Mouse (Mus musculus): ENCODE measurements at regions not wholly inside any gene's neighbourhood (a gene's known extent, or its start where the extent isn't known, plus 50 kb on each side); places are given as distances from the start of the nearest gene placed in this dataset.
"Not testable (repeated sequence)": the region's sequence is repeated elsewhere in the genome, so short reads cannot be mapped to it uniquely, and the experiment has no call there.

- no peak for DNase-seq (ENCODE audit: low spot score in 2 of 2)
These were observed 74.2 kb downstream of the Dmrta1 start for GRCm38 (mm10) chr4:89753484-89753883.

DNA sequence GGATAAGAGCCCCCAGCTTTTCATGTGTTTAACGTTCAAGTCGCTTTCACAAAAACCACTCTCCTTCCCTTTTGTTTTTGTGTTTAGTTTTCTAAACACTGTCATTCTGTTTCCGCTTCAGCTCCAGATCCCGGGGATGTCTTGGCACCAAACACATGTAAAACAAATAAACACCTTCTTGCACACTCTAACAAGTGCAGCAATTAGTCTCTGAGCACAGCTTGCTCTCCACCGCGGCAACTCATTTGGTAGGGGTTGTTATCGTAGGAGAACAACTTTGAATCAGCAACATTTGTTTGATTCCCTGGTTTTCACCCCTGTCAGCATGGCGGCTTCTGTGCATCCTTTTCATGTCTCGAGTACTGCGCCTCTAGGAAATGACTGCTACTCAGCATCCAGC is 97.0 kb downstream of the Dmrta1 start:
- no peak for DNase-seq (ENCODE audit: low spot score in 2 of 2)

DNA sequence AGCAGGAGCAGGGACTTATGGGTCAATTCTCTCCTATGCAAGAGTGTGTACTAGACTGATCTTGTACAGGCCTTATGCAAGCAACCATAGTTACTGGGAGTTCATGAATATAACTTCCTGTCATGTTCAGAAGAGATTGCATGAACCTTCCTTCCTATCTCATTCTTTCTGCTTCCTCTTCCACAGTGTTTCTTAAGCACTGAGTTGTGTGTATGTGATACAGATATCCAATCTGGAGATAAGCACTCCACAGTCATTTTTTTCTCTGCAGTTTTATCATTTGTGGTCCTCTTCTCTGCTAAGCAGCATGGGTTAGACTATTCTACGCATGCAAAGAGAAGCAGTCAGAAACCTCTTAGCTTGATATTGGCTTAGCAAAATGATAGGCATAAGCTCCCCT is 102.3 kb downstream of the Dmrta1 start:
- no peak for DNase-seq (ENCODE audit: low spot score in 2 of 2)

DNA sequence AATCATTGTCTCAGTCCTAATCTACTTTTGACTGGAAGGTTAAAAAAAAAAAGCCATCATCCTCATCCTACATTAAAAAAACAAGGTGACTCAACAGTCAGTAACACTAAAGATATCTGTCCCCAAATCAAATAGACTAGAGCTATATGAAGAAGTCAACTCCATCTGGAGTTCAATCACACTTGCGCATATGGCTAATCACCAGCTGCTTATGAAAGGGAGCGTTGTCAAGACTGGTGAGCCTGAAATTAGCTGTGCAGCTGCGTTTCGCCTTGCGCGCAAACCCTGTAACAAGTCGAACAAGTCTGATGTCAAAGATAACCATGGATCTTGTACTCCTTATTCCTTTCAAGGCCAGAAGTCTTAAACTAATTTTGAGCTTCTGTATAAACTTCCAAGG is 137.6 kb downstream of the Dmrta1 start:
- DNase-seq (ENCODE audit: low spot score in 2 of 2): no peak

DNA sequence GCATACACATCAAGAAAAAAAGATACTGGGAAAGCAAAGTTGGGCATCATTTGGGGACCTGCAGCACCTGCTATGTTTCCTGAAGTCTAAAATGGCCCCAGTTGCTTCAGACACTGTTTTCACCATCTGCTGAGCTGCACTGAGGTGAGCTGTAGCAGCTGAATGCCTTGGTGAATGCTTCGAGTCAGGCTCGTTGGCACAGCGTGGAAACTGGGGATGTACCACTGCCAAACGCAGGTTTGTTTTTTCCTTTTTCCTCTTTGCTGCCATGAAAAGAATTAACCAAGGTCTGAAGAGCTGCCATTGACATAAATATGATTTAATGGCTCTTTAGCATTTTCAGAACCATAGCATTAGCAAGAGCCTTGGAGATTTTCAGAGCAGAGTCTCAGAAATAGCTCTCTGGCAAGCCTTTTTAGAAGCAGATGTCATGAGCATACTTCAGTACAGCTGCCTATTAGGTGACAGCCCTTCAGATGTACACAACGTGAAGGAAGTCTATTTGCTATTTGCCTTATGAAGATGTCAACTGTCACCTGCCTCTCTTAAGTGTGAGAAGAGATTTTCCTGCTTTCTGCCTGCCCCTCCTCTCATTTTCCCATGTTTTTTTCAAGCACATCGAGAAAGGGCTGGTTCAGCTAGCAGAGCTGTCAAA is 155.4 kb downstream of the Dmrta1 start:
- no peak for DNase-seq (ENCODE audit: low spot score in 2 of 2)

DNA sequence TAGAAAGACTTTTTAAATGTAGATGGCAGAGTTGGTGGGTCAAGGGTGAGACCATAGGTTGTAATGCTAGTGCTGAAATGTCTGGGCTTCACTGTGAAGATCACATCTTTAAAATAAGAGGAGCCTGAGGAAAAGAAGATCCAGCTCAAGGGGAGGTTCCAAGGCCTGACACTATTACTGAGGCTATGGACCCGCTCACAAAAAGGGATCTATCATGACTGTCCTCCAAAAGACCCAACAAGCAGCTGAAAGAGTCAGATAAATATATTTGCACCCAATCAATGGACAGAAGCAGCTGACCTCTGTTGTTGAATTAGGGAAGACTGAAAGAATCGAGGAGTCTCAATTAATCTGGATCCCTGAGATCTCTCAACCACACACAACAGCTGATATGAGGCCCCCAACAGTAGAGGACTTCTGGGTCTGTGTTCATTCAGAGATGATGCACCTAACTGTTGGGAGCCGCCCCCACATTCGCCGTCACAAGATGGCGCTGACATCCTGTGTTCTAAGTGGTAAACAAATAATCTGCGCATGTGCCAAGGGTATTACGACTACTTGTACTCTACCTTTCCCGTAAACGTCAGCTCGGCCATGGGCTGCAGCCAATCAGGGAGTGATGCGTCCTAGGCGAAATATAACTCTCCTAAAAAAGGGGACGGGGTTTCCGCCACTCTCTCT is 196.3 kb downstream of the Dmrta1 start:
- peak; percentile 1 to 5 for DNase-seq (ENCODE audit: low spot score in 2 of 2)

GRCm38 (mm10) chr4:89876131-89876530 is 196.9 kb downstream of the Dmrta1 start:
- DNase-seq (ENCODE audit: low spot score in 2 of 2): not testable (repeated sequence)

GRCm38 (mm10) chr4:89881083-89881482 is 201.8 kb downstream of the Dmrta1 start:
- DNase-seq (ENCODE audit: low spot score in 2 of 2): no peak

GRCm38 (mm10) chr4:89909622-89910021 is 230.4 kb downstream of the Dmrta1 start:
- DNase-seq (ENCODE audit: low spot score in 2 of 2): no peak

DNA sequence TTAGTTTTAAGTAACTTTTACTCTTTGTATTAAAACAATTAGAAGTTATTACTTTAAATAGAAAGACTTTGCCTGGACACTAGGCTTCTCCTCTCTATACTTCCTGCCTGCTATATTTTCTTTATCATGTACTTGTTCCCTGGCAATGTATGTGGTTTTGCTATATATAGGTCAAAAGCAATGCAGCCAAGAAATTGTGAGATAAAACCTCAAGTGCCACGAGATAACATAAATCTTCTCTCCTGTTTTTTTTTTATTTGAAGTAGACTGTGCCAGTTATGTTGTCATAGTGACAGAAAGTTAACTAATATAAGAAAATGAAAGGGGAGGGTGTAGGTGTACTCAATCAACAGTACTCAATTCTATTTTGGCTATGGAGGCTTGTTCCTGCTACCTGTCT is 258.4 kb downstream of the Dmrta1 start:
- no peak for DNase-seq (ENCODE audit: low spot score in 2 of 2)

- no peak for DNase-seq (ENCODE audit: low spot score in 2 of 2)
These were observed 262.1 kb downstream of the Dmrta1 start for GRCm38 (mm10) chr4:89941308-89941707.

DNA sequence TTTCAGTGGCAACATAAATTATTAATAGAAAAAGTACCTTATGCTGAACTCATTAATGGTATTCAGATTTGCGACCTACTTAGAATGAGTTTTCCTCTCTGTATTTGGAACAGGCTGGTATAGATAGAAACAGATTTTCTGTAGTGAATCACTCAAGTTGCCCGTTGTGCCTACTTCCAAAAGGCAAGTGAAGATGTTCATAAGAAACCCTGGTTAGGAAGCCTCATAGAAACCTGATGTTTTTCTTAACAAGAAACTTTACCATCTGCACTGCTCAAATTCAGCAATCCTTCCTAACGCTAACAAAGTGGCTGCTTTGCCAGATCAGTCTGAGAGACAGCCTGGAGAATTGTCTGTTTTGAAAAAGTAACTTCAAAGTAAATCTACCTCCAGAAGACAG is 242.5 kb upstream of the Zfp352 start:
- DNase-seq (ENCODE audit: low spot score in 2 of 2): no peak

GRCm38 (mm10) chr4:90003413-90003812 is 215.2 kb upstream of the Zfp352 start:
- no peak for DNase-seq (ENCODE audit: low spot score in 2 of 2)

GRCm38 (mm10) chr4:90003898-90004297 is 214.7 kb upstream of the Zfp352 start:
- no peak for DNase-seq (ENCODE audit: low spot score in 2 of 2)

DNA sequence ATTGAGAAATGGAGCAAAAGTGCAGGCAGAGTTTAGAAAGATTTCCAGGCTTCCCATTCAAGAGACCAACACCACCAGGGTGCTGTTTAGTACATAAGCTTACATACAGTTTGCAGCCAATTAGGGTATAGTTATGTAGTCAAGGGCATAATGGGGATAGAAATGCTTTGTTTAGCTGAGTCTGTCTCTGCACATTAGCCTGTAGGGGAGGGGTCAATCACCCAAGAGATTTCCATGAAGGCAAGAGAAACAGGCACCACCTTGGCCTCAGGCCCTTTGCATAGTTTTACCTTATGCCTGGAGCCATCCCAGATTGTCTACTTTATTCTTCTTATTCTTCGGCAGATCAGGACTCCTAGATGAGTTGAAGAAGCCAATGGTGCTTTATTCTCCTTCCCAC is 205.9 kb upstream of the Zfp352 start:
- DNase-seq (ENCODE audit: low spot score in 2 of 2): no peak

DNA sequence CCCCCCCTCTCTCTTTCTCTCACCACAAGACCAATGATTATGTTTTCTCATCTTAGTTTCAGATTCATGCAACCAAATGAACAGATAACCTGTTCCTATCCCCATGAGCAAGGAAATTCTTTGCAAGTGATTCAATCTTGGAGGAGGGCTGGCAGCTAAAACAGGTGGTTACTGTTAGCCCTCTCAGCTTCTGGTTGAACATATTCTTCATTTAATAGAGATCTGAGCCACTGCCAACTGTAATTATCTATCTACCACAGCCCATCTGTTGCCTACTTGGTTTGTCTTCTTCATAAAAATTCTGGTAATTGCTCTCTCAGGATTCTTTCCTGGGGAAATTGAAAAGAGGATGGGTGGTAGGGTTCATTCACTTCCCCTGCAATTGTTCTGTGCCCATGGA is 204.4 kb upstream of the Zfp352 start:
- no peak for DNase-seq (ENCODE audit: low spot score in 2 of 2)

All from natural killer cell, adult 2 months (primary cell).